Mouse (Mus musculus): ENCODE measurements around the gene Fthl17c.
"Not testable (repeated sequence)": the region's sequence is repeated elsewhere in the genome, so short reads cannot be mapped to it uniquely, and the experiment has no call there.

- TF ChIP-seq CTCF, EP300 (IDR thresholded peaks at IDR 0.05; ENCODE audit: low read depth): not testable (repeated sequence)
These were observed at the start of gene Fthl17c for GRCm38 (mm10) chrX:8976459-8976858.
